Mouse (Mus musculus): ENCODE measurements around the gene Slc35c2.

The Slc35c2 gene

DNA sequence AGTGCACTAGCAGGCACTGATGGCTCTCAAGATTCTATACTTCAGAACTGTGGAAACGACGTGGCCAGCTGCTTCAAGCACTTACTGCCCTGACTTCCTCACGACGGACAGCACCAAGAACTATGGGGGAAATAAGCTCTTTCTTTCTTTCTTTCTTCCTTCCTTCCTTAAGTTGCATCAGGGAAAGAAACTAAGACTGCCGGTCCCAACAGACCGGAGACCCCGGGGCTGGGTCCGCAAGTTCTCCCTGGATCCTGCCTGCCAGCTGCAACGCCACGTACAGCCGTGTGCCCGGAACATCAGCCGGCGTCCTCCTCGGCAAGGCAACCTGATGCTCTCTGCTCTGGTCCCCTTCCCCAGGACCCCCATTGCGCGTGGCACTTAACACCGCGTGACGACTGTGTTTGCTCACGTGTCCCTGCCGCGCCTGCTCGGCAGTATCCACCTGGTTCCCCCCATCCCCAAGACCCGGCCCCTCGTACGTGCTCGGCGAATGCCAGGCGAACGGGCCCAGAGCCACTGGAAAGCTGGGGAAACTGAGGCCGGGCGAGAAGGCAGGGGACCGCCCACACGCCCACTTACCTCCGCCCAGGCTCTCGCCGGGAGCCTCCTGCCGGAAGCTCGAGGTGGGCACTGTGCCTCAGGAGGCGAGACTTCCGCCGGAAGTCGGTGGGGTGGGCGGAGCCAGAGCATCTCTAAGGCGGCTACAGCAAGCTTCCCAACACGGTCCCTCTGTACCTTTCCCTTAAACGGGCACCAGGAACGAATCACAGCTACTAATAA lies at the start of gene Slc35c2:
Gene Slc35c2 (minus strand): TSS at position 668 of the 783 bp plus-strand sequence.
- in situ Hi-C loops (cut with MboI; ENCODE audit: low pct_unique_long_range_greater_than_20kb in 1 of 2, low sequenced_read_pairs in 2 of 2, unreplicated experiment in 1 of 2) = no loop called here

GRCm38 (mm10) chr2:165337191-165337590 lies 49.5 kb upstream of the Slc35c2 start:
- in situ Hi-C loops (cut with MboI; ENCODE audit: low pct_unique_long_range_greater_than_20kb in 1 of 2, low sequenced_read_pairs in 2 of 2, unreplicated experiment in 1 of 2) = no loop called here

- in situ Hi-C loops (cut with MboI; ENCODE audit: low pct_unique_long_range_greater_than_20kb in 1 of 2, low sequenced_read_pairs in 2 of 2, unreplicated experiment in 1 of 2) = no loop called here
Observed at GRCm38 (mm10) chr2:165332610-165333210, 45.0 kb upstream of the Slc35c2 start.

- in situ Hi-C loops (cut with MboI; ENCODE audit: low pct_unique_long_range_greater_than_20kb in 1 of 2, low sequenced_read_pairs in 2 of 2, unreplicated experiment in 1 of 2) = no loop called here
Observed at GRCm38 (mm10) chr2:165329703-165330102, 42.0 kb upstream of the Slc35c2 start.

GRCm38 (mm10) chr2:165328746-165329145 lies 41.1 kb upstream of the Slc35c2 start:
- in situ Hi-C loops (cut with MboI; ENCODE audit: low pct_unique_long_range_greater_than_20kb in 1 of 2, low sequenced_read_pairs in 2 of 2, unreplicated experiment in 1 of 2) = no loop called here

DNA sequence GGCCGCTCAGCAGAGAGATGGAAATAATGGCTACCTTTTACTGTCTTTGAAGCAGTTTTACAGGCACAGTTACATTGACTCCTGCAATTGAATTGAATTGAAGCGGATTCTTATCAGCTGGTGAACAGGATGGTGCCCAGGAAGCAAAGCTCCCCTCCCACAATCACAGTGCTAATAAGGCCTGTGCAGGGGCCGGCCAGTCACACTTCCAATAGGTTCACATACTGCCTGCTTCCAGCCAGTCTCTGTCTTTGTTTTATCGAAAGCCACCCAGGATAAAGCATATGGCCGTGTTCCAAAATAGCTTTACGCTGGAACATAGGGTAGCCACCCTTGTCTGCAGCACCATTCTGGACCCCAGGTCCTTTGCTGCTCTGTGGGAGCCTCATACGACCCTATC lies 39.7 kb upstream of the Slc35c2 start:
- in situ Hi-C loops (cut with MboI; ENCODE audit: low pct_unique_long_range_greater_than_20kb in 1 of 2, low sequenced_read_pairs in 2 of 2, unreplicated experiment in 1 of 2) = no loop called here

DNA sequence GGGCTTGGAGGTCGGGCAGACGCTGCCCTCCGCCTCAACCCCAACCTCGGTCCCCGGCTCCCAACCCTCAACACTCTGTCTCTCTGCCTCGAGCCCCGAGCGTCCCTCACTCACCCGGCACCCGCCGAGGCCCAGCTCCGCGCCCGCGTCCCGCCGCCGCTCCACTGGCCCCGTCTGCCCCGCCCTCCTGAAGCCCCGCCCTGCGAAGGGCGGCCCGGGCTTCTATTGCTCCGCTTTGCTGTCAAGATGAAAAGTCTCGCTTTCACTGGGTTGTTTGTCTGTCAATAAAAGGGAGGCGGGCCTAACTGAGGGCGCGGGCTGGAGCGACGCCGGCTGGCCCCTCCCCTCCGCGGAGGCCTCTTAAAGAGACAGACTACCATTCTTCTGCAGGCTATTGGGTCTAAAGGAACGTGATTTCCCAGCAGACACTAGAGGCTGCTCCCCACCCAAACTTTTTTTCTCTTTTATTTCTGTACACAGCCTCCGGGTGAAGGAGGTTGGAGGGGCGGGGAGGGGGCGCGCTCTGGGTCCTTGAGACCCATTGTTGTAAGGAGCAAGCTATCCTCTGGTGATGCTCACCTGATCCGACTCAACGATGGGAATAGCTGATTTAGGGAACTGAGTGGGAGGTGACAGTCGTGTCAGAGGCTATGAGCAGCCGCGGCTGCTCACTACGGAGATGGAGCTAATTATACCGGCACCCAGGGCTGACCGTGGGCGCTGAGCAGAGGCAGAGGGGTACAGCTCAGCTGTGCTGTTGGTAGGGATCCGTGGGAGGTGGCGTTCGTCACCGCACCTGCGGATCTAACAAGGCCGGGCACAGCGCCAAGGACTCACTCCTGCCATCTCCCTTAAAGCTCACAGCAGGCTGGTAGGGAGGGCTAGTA lies 38.9 kb upstream of the Slc35c2 start, which contains the start of gene Elmo2:
Gene Elmo2 (minus strand): TSS at position 176 of the 887 bp plus-strand sequence.
- in situ Hi-C loops (cut with MboI; ENCODE audit: low pct_unique_long_range_greater_than_20kb in 1 of 2, low sequenced_read_pairs in 2 of 2, unreplicated experiment in 1 of 2) = no loop called here

DNA sequence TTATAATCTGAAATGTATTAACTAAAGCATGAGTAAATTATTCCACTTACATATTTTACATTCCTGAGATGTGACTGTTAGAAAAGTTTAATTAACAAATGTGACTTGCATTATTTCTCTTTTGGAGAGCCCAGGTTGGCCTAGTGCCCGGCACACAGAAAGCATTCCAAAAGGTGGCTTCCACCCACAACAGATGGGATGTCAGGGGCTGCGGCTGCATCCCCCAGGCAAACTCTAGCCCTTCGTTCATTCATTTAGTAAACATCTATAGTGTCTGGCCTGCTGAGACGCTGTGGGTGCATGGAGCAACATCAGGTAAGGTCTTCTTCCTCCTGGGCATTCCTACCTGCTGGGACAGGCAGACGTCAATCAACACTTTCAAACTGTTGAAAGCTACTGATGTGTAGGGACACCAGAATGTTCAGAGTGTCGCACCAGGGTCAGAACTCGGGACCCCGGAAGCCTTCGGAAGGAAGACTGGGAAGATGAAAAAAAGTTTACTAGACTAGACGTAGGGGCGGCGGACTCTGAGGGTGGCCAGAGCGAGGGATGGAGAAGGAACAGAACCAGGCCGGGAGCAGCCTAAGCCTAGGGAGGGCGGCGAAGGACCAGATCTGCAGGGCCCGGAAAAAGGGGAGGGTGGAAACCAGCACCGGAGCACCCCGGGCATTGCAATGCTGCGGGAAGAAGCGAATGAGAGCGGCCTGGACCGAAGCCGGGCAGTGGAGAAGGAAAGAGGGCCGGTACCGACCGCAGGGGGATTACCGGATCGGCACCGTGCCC lies 38.0 kb upstream of the Slc35c2 start:
- in situ Hi-C loops (cut with MboI; ENCODE audit: low pct_unique_long_range_greater_than_20kb in 1 of 2, low sequenced_read_pairs in 2 of 2, unreplicated experiment in 1 of 2) = no loop called here

DNA sequence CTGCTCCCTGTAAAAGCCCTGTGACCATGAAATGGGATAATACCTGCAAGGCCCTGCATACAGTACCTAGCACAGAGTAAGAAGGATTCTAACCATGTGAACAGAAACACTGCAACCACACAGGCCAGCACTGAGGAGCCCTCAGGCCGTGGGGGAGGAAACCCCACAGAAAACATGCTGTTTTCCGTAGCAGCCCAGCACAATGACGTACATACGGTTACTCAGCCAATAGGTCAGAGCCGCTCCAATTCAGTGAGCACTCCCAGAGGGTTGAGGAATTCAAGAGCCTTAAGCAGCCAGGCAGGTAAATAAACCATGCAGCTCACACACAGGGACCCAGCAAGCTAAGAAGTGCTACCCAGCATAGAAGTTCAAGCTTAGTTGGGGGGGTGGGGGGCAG lies 36.3 kb upstream of the Slc35c2 start:
- in situ Hi-C loops (cut with MboI; ENCODE audit: low pct_unique_long_range_greater_than_20kb in 1 of 2, low sequenced_read_pairs in 2 of 2, unreplicated experiment in 1 of 2) = no loop called here

GRCm38 (mm10) chr2:165323484-165323883 lies 35.8 kb upstream of the Slc35c2 start:
- in situ Hi-C loops (cut with MboI; ENCODE audit: low pct_unique_long_range_greater_than_20kb in 1 of 2, low sequenced_read_pairs in 2 of 2, unreplicated experiment in 1 of 2) = no loop called here

DNA sequence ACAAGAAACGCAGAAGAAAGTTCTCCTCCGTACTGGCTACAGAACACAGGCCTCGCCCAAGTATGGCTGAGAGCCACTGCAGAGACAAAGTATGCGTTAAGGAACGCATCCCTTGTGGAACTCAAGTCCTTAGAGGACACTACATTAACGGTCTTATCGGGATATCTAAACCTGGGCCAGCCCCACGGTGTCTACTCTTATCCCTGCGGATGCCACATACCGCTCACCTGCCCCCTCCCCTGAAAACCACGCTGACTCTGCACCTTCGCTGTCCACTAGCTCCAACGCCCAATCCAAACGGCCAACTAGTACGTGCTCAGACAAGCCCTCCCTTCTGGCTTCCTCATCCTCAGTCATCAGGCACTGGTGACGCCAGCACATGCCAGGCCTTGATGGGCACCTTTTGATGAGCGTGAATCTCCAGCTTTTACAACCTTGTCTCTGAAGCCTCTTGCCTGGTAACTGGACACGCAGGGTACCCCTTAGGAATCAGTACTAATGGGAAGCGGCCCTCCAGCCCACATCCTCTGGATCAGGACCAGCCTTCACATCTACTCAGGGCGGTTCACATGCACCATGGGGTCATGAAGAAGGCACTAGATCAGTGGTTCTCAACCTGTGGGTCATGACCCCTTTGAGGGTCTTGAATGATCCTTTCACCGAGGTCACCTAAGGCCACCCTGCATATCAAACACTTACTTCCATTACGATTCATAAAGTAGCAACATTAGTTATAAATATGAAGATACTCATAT lies 34.5 kb upstream of the Slc35c2 start:
- in situ Hi-C loops (cut with MboI; ENCODE audit: low pct_unique_long_range_greater_than_20kb in 1 of 2, low sequenced_read_pairs in 2 of 2, unreplicated experiment in 1 of 2) = no loop called here

- in situ Hi-C loops (cut with MboI; ENCODE audit: low pct_unique_long_range_greater_than_20kb in 1 of 2, low sequenced_read_pairs in 2 of 2, unreplicated experiment in 1 of 2) = no loop called here
Observed at GRCm38 (mm10) chr2:165321381-165321888, 33.8 kb upstream of the Slc35c2 start.

- in situ Hi-C loops (cut with MboI; ENCODE audit: low pct_unique_long_range_greater_than_20kb in 1 of 2, low sequenced_read_pairs in 2 of 2, unreplicated experiment in 1 of 2) = no loop called here
Observed at GRCm38 (mm10) chr2:165320531-165321150, 33.0 kb upstream of the Slc35c2 start.

DNA sequence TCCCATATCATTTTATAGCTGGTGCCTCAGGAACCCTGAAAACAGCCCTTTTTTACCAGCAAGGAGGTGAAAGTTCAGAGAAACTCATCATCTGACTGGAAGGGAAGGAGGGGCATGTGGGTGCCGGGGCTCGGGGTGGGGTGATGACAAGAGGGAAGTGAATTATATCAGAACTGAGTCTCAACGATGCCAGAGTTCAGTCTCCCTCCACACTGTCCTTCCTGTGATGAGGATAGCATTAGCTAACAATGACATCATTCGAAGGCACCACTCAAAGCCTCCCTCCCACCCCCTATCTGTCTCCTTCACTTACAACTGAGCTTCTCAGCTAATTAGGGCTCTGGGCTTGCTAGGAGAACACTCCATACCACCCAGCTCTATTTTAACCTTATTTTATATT lies 31.8 kb upstream of the Slc35c2 start:
- in situ Hi-C loops (cut with MboI; ENCODE audit: low pct_unique_long_range_greater_than_20kb in 1 of 2, low sequenced_read_pairs in 2 of 2, unreplicated experiment in 1 of 2) = no loop called here

DNA sequence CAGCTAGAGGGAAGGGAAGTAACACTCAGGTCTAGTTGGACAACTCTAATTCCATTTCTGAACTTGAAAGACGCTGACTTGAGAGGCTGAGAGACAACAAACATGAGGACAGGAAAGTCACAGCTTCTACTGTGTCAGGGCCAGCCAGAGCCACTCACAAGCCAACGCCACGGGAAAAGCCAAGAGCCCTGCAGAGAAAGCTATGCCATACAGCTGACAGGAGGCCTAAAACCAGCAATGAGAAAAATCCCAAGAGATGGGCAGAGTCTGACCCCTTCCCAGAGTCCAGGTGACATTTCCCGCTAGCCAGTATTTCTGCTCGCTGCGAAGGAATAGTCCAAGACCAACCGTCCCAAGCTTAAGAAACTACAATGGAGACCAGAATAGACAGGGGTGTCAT lies 31.3 kb upstream of the Slc35c2 start:
- in situ Hi-C loops (cut with MboI; ENCODE audit: low pct_unique_long_range_greater_than_20kb in 1 of 2, low sequenced_read_pairs in 2 of 2, unreplicated experiment in 1 of 2) = no loop called here

DNA sequence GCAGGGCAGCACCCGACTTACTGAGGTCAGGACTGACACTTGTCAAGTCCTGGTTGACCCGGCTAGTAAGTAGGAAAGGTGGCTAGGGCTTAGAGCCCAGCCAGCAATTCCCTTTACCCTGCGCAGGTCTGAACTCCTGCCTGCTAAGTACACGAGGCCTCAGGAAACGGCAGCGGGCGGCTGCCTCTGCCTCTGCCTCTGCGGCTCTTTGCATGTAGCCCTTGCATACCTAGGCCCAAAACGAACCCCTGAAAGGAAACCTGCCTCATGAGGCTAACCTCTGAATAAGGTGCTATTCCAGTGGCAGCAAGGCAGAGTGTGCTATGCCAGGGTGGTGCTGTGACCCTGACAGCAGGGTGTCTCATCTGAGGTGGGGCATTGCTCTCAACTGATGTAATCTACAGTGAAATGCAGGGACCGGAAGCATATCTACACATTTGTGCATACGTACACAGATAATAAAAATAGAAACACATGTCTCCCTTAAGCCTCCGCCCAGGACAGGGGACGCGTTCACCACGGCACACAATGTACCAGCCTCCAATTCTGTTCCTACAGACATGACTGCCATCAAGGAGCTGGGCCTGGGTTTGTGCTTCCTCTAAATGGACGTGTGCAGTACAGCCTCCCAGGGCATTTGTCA lies 30.1 kb upstream of the Slc35c2 start:
- in situ Hi-C loops (cut with MboI; ENCODE audit: low pct_unique_long_range_greater_than_20kb in 1 of 2, low sequenced_read_pairs in 2 of 2, unreplicated experiment in 1 of 2) = no loop called here

Data from mouse embryonic stem cell (cell line).